Mouse (Mus musculus): ENCODE measurements around the gene Olfr65. TPM values are rescaled to one million over a fixed set of nuclear protein-coding genes. Genes with fewer than 3 reads are reported as not detected.

Gene Olfr65
- polyA plus RNA-seq, 1 experiment from 2014 or later = not detected

DNA sequence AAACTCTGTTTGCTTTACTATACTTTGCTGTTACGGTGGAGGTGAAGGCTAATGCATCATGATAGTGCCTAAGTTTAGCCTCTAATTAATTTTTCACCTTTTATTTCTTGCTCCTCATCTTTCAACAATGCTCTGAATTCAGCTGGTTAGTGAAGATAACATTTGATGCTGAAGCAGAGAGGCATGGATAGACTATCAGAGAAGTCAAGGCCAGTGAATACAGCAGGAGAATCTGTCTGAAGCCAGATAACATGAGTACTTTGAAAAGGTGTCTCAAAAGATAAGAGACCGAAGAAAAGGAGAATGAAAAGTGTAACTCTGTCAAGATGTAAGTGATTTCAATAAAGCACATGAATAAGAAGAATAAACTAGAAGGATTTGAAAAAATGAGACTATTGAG lies 26.2 kb upstream of the Olfr65 start:
- Histone ChIP-seq H3K4me2 (ENCODE audit: low read depth, low read length) (peak overlapping the region; percentile 20; the same call in 1 of the 2 replicates), H3K27me3 (ENCODE audit: control insufficient read depth, insufficient read depth, low read depth, low read length) (no peaks in the 10 kb centered on the region), H3K27ac (ENCODE audit: low read length) (peak overlapping the region; percentile 82), H3K9ac (ENCODE audit: low read depth, low read length) (no peak overlapping the region), H3K36me3 (ENCODE audit: control insufficient read depth, insufficient read depth) (no peaks in the 10 kb centered on the region), H3K9me3 (replicated peaks; ENCODE audit: control insufficient read depth, low read length) (no peaks in the 10 kb centered on the region), H3K4me1 (ENCODE audit: control insufficient read depth, low read depth, low read length) (peaks cover 35% of the 10 kb centered on the region), H3K4me3 (ENCODE audit: low read depth, low read length) (no peak overlapping the region)
- ATAC-seq (ENCODE audit: low read depth) = peak; percentile 94
- 19% methylated on average over 2 of the region's 2 CpGs for whole genome bisulfite sequencing (ENCODE audit: insufficient replicate concordance)

DNA sequence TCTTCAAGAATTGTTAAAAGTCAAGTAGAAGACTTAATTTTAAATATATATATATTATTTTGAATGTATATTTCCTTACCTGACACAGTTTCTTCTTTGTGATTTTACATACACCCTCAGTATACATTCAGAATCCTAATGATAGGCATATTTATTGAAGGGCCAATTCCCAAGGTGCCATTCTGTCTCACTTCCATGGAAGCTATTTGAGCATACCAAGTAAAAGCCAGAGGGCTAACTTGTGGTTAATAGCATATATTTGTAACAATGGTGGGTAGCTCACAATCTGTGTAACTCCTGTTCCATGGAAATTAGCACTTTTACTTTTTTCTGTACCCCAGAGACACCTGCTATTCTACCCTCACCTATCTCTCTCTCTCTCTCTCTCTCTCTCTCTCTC lies 17.1 kb upstream of the Olfr65 start, which contains the start of gene Olfr66:
Gene Olfr66 (minus strand): TSS at position 101 of the 400 bp plus-strand sequence.
- Histone ChIP-seq H3K27ac (ENCODE audit: low read length) (no peak within 1 kb of the TSS), H3K9me3 (replicated peaks; ENCODE audit: control insufficient read depth, low read length) (no peaks in the 10 kb centered on the region), H3K27me3 (ENCODE audit: control insufficient read depth, insufficient read depth, low read depth, low read length) (no peaks in the 10 kb centered on the region; the same call in 1 of the 2 replicates), H3K4me2 (ENCODE audit: low read depth, low read length) (no peak within 1 kb of the TSS), H3K4me3 (ENCODE audit: low read depth, low read length) (no peak within 1 kb of the TSS), H3K9ac (ENCODE audit: low read depth, low read length) (no peak within 1 kb of the TSS), H3K36me3 (ENCODE audit: control insufficient read depth, insufficient read depth) (no peaks in the 10 kb centered on the region), H3K4me1 (ENCODE audit: control insufficient read depth, low read depth, low read length) (no peaks in the 10 kb centered on the region)
- ATAC-seq (ENCODE audit: low read depth) = no peak

DNA sequence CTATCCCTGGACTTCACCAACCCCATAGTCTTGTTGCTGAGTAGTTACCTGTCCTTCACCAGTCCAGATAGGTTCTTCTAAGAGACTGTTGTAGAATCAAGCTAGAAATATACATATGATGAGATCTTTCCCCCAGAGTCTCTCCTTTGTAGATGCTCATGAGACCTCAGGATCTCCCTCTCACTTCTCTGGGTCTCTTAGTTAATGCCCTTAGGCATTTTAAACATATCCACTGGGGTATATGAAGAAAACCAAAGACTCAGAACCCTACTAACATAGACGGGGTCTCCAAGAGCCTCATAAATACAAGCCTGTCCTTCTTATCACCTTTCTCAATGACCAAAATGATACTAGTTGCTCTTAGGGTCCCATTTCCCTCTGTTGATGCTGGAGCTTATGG lies 8.9 kb upstream of the Olfr65 start, which contains the start of gene Olfr64:
Gene Olfr64 (minus strand): TSS at position 101 of the 400 bp plus-strand sequence.
- no peaks in the 10 kb centered on the region for H3K27me3 ChIP-seq (ENCODE audit: control insufficient read depth, insufficient read depth, low read depth, low read length)
- ATAC-seq (ENCODE audit: low read depth) = no peak
- no peak within 1 kb of the TSS for H3K27ac ChIP-seq (ENCODE audit: low read length)
- H3K4me1 ChIP-seq (ENCODE audit: control insufficient read depth, low read depth, low read length) = no peaks in the 10 kb centered on the region
- no peak within 1 kb of the TSS for H3K9ac ChIP-seq (ENCODE audit: low read depth, low read length)
- no peaks in the 10 kb centered on the region for H3K36me3 ChIP-seq (ENCODE audit: control insufficient read depth, insufficient read depth)
- H3K4me3 ChIP-seq (ENCODE audit: low read depth, low read length) = no peak within 1 kb of the TSS
- 36% methylated on average over 1 of the region's 1 CpGs for WGBS (ENCODE audit: insufficient replicate concordance)
- H3K4me2 ChIP-seq (ENCODE audit: low read depth, low read length) = no peak within 1 kb of the TSS
- no peaks in the 10 kb centered on the region for H3K9me3 ChIP-seq (replicated peaks; ENCODE audit: control insufficient read depth, low read length)

DNA sequence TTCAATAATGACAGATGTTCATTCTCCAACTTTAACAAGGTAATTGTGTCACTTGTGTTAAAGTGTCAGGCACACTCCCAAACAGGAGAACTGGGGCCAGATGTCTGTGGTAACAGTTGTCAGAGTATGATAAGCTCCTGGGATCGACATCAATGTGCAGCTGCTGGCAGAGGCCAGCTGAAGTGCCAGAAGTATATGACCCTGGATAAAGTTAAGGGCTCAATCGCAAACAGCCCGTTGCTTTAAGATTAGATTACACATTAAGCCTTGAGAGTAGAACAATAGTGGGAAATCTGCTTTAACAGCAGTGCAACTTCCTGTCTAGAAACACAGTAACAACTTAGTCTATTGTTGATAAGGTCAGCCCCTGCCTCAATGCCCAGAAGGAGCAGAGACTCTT lies 6.8 kb downstream of the Olfr65 start:
- Histone ChIP-seq H3K27me3 (ENCODE audit: control insufficient read depth, insufficient read depth, low read depth, low read length) (no peaks in the 10 kb centered on the region), H3K4me3 (ENCODE audit: low read depth, low read length) (no peak overlapping the region), H3K9me3 (replicated peaks; ENCODE audit: control insufficient read depth, low read length) (no peaks in the 10 kb centered on the region), H3K36me3 (ENCODE audit: control insufficient read depth, insufficient read depth) (no peaks in the 10 kb centered on the region), H3K9ac (ENCODE audit: low read depth, low read length) (peak overlapping the region; percentile 46; the same call in 1 of the 2 replicates), H3K27ac (ENCODE audit: low read length) (peak overlapping the region; percentile 91), H3K4me1 (ENCODE audit: control insufficient read depth, low read depth, low read length) (peaks cover 50% of the 10 kb centered on the region), H3K4me2 (ENCODE audit: low read depth, low read length) (peak overlapping the region; percentile 57)
- ATAC-seq (ENCODE audit: low read depth) = peak; percentile 96
- 5% methylated on average over 3 of the region's 3 CpGs for WGBS (ENCODE audit: insufficient replicate concordance)

DNA sequence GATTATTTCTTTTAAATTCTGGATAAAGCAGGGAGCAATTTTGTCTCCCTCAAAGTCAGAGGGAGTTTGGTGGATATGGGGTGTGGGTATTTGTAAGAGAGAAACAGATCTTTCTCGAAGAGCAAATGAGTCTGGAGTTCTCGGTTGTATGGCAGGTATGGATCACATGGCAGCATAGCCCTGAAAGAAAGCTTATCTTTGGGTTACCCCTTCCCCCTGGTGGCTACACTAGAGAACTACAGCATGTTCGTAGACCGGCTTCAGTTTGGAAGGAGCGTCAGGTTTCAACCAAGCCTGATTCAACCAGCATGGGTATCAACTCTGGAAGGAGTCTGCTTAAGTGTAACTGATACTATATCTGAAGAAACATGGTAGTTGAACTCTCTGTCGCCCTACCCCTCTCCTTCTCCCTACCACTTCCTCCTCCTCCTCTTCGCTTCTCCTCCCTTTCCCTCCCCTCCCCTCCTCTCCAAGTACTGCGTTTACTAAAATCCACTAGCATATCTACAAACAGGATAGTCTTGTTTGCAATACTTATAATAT lies 9.8 kb downstream of the Olfr65 start:
- peak overlapping the region; percentile 82 for H3K27ac ChIP-seq (ENCODE audit: low read length)
- 33% methylated on average over 8 of the region's 8 CpGs for WGBS (ENCODE audit: insufficient replicate concordance)
- H3K27me3 ChIP-seq (ENCODE audit: control insufficient read depth, insufficient read depth, low read depth, low read length) = no peaks in the 10 kb centered on the region
- peak overlapping the region; percentile 25; the same call in 1 of the 2 replicates for H3K4me3 ChIP-seq (ENCODE audit: low read depth, low read length)
- H3K36me3 ChIP-seq (ENCODE audit: control insufficient read depth, insufficient read depth) = no peaks in the 10 kb centered on the region
- peak overlapping the region; percentile 55 for H3K9ac ChIP-seq (ENCODE audit: low read depth, low read length)
- peak overlapping the region; percentile 51 for H3K4me2 ChIP-seq (ENCODE audit: low read depth, low read length)
- H3K4me1 ChIP-seq (ENCODE audit: control insufficient read depth, low read depth, low read length) = peaks cover 60% of the 10 kb centered on the region
- peak; percentile 28 for ATAC-seq (ENCODE audit: low read depth)
- H3K9me3 ChIP-seq (replicated peaks; ENCODE audit: control insufficient read depth, low read length) = no peaks in the 10 kb centered on the region

DNA sequence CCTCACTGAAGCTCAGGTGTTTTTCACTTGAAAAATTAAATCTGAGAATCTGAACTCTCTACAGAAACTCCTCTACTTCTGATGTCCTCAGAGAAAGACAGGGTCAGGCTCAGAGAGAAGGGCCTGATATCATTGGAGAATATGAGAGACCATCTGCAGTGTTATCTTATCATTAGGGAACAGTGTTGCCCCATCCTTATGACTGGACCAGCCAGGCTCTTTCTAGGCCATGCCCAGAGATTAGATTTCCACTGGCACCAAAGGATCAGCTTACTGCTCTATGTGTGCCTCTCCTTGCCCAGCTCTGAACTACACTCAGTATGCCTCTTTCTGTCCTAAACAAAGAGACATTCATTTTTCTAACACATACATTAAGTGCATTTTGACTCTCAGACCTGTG lies 12.1 kb downstream of the Olfr65 start:
- Histone ChIP-seq H3K4me2 (ENCODE audit: low read depth, low read length) (peak overlapping the region; percentile 48), H3K27ac (ENCODE audit: low read length) (peak overlapping the region; percentile 91), H3K4me3 (ENCODE audit: low read depth, low read length) (peak overlapping the region; percentile 14; the same call in 1 of the 2 replicates), H3K9me3 (replicated peaks; ENCODE audit: control insufficient read depth, low read length) (no peaks in the 10 kb centered on the region), H3K27me3 (ENCODE audit: control insufficient read depth, insufficient read depth, low read depth, low read length) (no peaks in the 10 kb centered on the region), H3K36me3 (ENCODE audit: control insufficient read depth, insufficient read depth) (no peaks in the 10 kb centered on the region), H3K9ac (ENCODE audit: low read depth, low read length) (peak overlapping the region; percentile 46), H3K4me1 (ENCODE audit: control insufficient read depth, low read depth, low read length) (peaks cover 47% of the 10 kb centered on the region)
- ATAC-seq (ENCODE audit: low read depth) = peak; percentile 95

DNA sequence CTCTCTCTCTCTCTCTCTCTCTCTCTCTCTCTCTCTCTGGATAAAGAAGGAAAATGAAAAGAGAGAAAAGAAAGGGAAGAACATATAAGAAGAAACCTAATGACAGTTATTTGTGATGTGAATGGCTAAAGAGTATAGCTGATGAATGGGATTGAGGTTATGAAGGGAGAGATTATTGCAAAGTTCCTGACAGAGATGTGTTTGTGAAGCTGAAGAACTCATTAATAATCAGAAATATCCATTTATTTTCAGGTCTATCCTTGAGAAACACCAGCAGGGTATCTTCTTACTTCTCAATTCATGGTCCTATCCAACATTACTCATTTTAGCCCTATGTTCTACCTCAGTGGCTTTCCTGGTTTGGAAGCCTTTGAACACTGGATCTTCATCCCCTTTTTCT lies 25.2 kb downstream of the Olfr65 start, which contains the start of gene Olfr631:
Gene Olfr631 (plus strand): TSS at position 301 of the 400 bp plus-strand sequence.
- Histone ChIP-seq H3K27ac (ENCODE audit: low read length) (no peak within 1 kb of the TSS), H3K36me3 (ENCODE audit: control insufficient read depth, insufficient read depth) (no peaks in the 10 kb centered on the region), H3K27me3 (ENCODE audit: control insufficient read depth, insufficient read depth, low read depth, low read length) (no peaks in the 10 kb centered on the region), H3K4me1 (ENCODE audit: control insufficient read depth, low read depth, low read length) (no peaks in the 10 kb centered on the region), H3K4me3 (ENCODE audit: low read depth, low read length) (no peak within 1 kb of the TSS), H3K4me2 (ENCODE audit: low read depth, low read length) (no peak within 1 kb of the TSS), H3K9me3 (replicated peaks; ENCODE audit: control insufficient read depth, low read length) (no peaks in the 10 kb centered on the region), H3K9ac (ENCODE audit: low read depth, low read length) (no peak within 1 kb of the TSS)
- ATAC-seq (ENCODE audit: low read depth) = no peak

DNA sequence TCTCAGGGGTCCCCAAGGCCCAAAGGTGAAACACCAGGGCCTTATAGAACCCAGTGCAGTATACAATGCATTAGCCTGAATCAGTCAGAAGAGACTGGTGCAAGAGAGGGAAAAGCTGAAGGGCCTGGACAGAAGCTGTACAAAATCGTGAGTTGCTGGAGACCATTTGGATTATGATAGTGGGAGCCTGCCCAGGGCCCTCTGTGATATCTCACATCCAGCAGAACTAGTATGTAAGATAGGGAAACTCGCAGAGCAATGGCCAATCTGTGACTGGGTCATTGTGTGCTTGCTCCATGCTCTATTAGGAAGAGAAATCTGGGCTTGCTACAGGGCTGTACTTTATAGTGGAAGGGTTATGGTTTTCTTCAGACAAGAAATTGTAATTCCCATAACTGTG lies 31.0 kb downstream of the Olfr65 start, which contains the start of gene Olfr632:
Gene Olfr632 (plus strand): TSS at position 84 of the 400 bp plus-strand sequence.
- no peaks in the 10 kb centered on the region for H3K4me1 ChIP-seq (ENCODE audit: control insufficient read depth, low read depth, low read length)
- no peaks in the 10 kb centered on the region for H3K36me3 ChIP-seq (ENCODE audit: control insufficient read depth, insufficient read depth)
- H3K27ac ChIP-seq (ENCODE audit: low read length) = no peak within 1 kb of the TSS
- 32% methylated on average over 2 of the region's 2 CpGs for WGBS (ENCODE audit: insufficient replicate concordance)
- ATAC-seq (ENCODE audit: low read depth) = no peak
- H3K4me3 ChIP-seq (ENCODE audit: low read depth, low read length) = no peak within 1 kb of the TSS
- no peaks in the 10 kb centered on the region for H3K9me3 ChIP-seq (replicated peaks; ENCODE audit: control insufficient read depth, low read length)
- no peak within 1 kb of the TSS for H3K9ac ChIP-seq (ENCODE audit: low read depth, low read length)
- no peak within 1 kb of the TSS for H3K4me2 ChIP-seq (ENCODE audit: low read depth, low read length)
- H3K27me3 ChIP-seq (ENCODE audit: control insufficient read depth, insufficient read depth, low read depth, low read length) = no peaks in the 10 kb centered on the region

DNA sequence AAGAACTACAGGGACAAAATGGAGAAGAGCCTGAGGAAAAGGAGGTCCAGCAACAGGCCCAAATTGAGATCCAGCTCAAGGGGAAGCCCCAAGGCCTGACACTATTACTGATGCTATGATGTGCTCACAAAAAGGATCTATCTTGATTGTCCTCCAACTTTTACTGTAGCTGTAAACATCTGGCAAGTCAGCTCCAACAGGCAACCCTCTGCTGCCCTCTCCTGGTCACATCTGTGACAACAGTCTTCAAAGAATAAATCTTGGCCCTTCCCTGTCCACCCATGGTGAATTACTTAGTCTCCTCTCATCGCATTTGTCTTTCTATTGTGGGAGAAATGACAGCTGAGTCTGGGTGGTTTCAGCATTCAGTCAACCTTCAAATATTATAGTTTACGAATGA lies 39.4 kb downstream of the Olfr65 start:
- Histone ChIP-seq H3K4me2 (ENCODE audit: low read depth, low read length) (0 out of 2 replicates have a peak overlapping the region, but pooled peaks have one; percentile 18), H3K27ac (ENCODE audit: low read length) (peak overlapping the region; percentile 56)

More for the DNA sequence above, 39.4 kb downstream of the Olfr65 start:
- no peaks in the 10 kb centered on the region for H3K27me3 ChIP-seq (ENCODE audit: control insufficient read depth, insufficient read depth, low read depth, low read length)
- H3K36me3 ChIP-seq (ENCODE audit: control insufficient read depth, insufficient read depth) = no peaks in the 10 kb centered on the region
- H3K9me3 ChIP-seq (replicated peaks; ENCODE audit: control insufficient read depth, low read length) = no peaks in the 10 kb centered on the region
- WGBS (ENCODE audit: insufficient replicate concordance) = 10% methylated on average over 2 of the region's 2 CpGs
- no peak overlapping the region for H3K4me3 ChIP-seq (ENCODE audit: low read depth, low read length)
- peak; percentile 76 for ATAC-seq (ENCODE audit: low read depth)
- peaks cover 6% of the 10 kb centered on the region; the same call in 1 of the 2 replicates for H3K4me1 ChIP-seq (ENCODE audit: control insufficient read depth, low read depth, low read length)
- peak overlapping the region; percentile 45; the same call in 1 of the 2 replicates for H3K9ac ChIP-seq (ENCODE audit: low read depth, low read length)

Data from liver, embryonic 16.5 days (tissue).